ENCODE assay signal across 11 mouse cellular contexts in genomic region chr4:150889273-150889954, GRCm38 (mm10). TPM values are rescaled to one million over a fixed set of nuclear protein-coding genes. Genes with fewer than 3 reads are reported as not detected.
DNase-seq lines count a peak whose midpoint lies in the region; ATAC-seq and TF ChIP-seq lines count a peak whose summit lies in the region.
"Had no signal": no experiment of that assay in that cellular context is flagged by ENCODE, and none has a peak within 500 bp of the region (broad histone marks: within the 10 kb centered on the region; RNA-seq: fewer than 3 reads in every experiment).

No protein-coding gene starts in this region.

- WGBS in embryonic facial prominence, embryonic 10.5 days: 47% methylated on average over 20 of the region's 20 CpGs
- WGBS in neural tube, embryonic 15.5 days: 31% methylated on average over 20 of the region's 20 CpGs

- H3K36me3 ChIP-seq in embryonic facial prominence, embryonic 10.5 days (replicated peaks): no peaks in the 10 kb centered on the region
- H3K36me3 ChIP-seq in neural tube, embryonic 15.5 days: no peaks in the 10 kb centered on the region
- H3K36me3 ChIP-seq: forebrain, embryonic 15.5 days had no signal

- no peak for ATAC-seq in neural tube, embryonic 15.5 days (ENCODE audit: low FRiP score)
- ATAC-seq: forebrain, embryonic 15.5 days; inflammation-experienced regulatory T-cells, adult 6 months had no signal

- H3K9ac ChIP-seq in neural tube, embryonic 15.5 days (replicated peaks): no peak overlapping the region
- H3K9ac ChIP-seq: forebrain, embryonic 15.5 days had no signal

- H3K27ac ChIP-seq in layer of hippocampus, adult 2 months: no peak overlapping the region
- H3K27ac ChIP-seq in embryonic facial prominence, embryonic 10.5 days (replicated peaks): peak overlapping the region; percentile 40
- no peak overlapping the region for H3K27ac ChIP-seq in neural tube, embryonic 15.5 days (replicated peaks)
- H3K27ac ChIP-seq: forebrain, embryonic 15.5 days had no signal

- peak overlapping the region; percentile 22; the same call in 1 of the 2 replicates for H3K4me3 ChIP-seq in layer of hippocampus, adult 2 months
- no peak overlapping the region for H3K4me3 ChIP-seq in embryonic facial prominence, embryonic 10.5 days
- no peak overlapping the region for H3K4me3 ChIP-seq in neural tube, embryonic 15.5 days (replicated peaks)
- H3K4me3 ChIP-seq: forebrain, embryonic 15.5 days had no signal

- TF ChIP-seq CTCF in layer of hippocampus, adult 2 months (conservative IDR thresholded peaks at IDR 0.05): no peak

- H3K4me1 ChIP-seq in embryonic facial prominence, embryonic 10.5 days: peaks cover 27% of the 10 kb centered on the region
- peaks cover 14% of the 10 kb centered on the region; the same call in 1 of the 2 replicates for H3K4me1 ChIP-seq in neural tube, embryonic 15.5 days
- H3K4me1 ChIP-seq: forebrain, embryonic 15.5 days had no signal

- no peaks in the 10 kb centered on the region for H3K27me3 ChIP-seq in embryonic facial prominence, embryonic 10.5 days (replicated peaks; ENCODE audit: low read depth, poor library complexity, severe bottlenecking)
- H3K27me3 ChIP-seq in neural tube, embryonic 15.5 days (replicated peaks): no peaks in the 10 kb centered on the region
- H3K27me3 ChIP-seq: forebrain, embryonic 15.5 days had no signal

- peak overlapping the region; percentile 33 for H3K4me2 ChIP-seq in neural tube, embryonic 15.5 days
- H3K4me2 ChIP-seq: forebrain, embryonic 15.5 days had no signal

- H3K9me3 ChIP-seq in embryonic facial prominence, embryonic 10.5 days: no peaks in the 10 kb centered on the region
- no peaks in the 10 kb centered on the region for H3K9me3 ChIP-seq in neural tube, embryonic 15.5 days (replicated peaks)
- H3K9me3 ChIP-seq: forebrain, embryonic 15.5 days had no signal

- DNase-seq in layer of hippocampus, adult 2 months (ENCODE audit: low spot score in 2 of 2): no peak
- DNase-seq in layer of hippocampus, adult 11-12 months (ENCODE audit: low spot score): no peak
- DNase-seq in embryonic facial prominence, embryonic 10.5 days (ENCODE audit: low spot score): no peak
- peak; percentile 48 for DNase-seq in kidney, adult 9 months
- no peak for DNase-seq in natural killer cell, adult 2 months (ENCODE audit: low spot score in 2 of 2)
- no peak for DNase-seq in cerebellum, adult 9-11 months
- DNase-seq: cerebellum, adult 11 months had no signal

RNA-seq across cellular contexts. Expression of gene Park7, which starts 24.8 kb away (rescaled TPM):
- total RNA-seq in layer of hippocampus, adult 2 months (2021): 100 to 1,000 TPM; 250 to 252 TPM
- 496 and 508 TPM in 2 replicates for polyA plus RNA-seq in embryonic facial prominence, embryonic 10.5 days (2016; fragmentation: Nextera tagmentation; extraction: Ambion mirVana)
- polyA plus RNA-seq in neural tube, embryonic 15.5 days (2015; fragmentation: Nextera tagmentation; extraction: Ambion mirVana): 384 and 410 TPM in 2 replicates

RNA-seq across cellular contexts. Expression of gene Tnfrsf9, which starts 24.9 kb away (rescaled TPM):
- under 1 TPM; 0.39 to 0.41 TPM for total RNA-seq in layer of hippocampus, adult 2 months (2021)
- 0.38 and 0.69 TPM in 2 replicates for polyA plus RNA-seq in embryonic facial prominence, embryonic 10.5 days (2016; fragmentation: Nextera tagmentation; extraction: Ambion mirVana)
- polyA plus RNA-seq in neural tube, embryonic 15.5 days (2015; fragmentation: Nextera tagmentation; extraction: Ambion mirVana): 0.44 and 2.8 TPM in 2 replicates
- total RNA-seq: megakaryocyte progenitor cell, adult 5-6 weeks had no signal

RNA-seq across cellular contexts. Expression of gene Errfi1, which starts 35.7 kb away (rescaled TPM):
- total RNA-seq in layer of hippocampus, adult 2 months (2021): 10 to 100 TPM; 42.5 to 50.6 TPM
- 27.0 and 28.1 TPM in 2 replicates for polyA plus RNA-seq in embryonic facial prominence, embryonic 10.5 days (2016; fragmentation: Nextera tagmentation; extraction: Ambion mirVana)
- 51.8 and 57.4 TPM in 2 replicates for polyA plus RNA-seq in neural tube, embryonic 15.5 days (2015; fragmentation: Nextera tagmentation; extraction: Ambion mirVana)
